Mouse (Mus musculus): ENCODE measurements at regions not wholly inside any gene's neighbourhood (a gene's known extent, or its start where the extent isn't known, plus 50 kb on each side); places are given as distances from the start of the nearest gene placed in this dataset.

GRCm38 (mm10) chr6:14018928-14019327, 147.6 kb upstream of the 2610001J05Rik start:
- TF ChIP-seq CTCF (conservative IDR thresholded peaks at IDR 0.05; ENCODE audit: insufficient read depth, insufficient read length, low read depth, low read length) (no peak), POLR2A (IDR thresholded peaks at IDR 0.05; ENCODE audit: low read depth, low read length) (no peak)

Measured in kidney, adult 2 months (tissue).